Mouse (Mus musculus) kidney, adult 2 months (tissue): ENCODE measurements around the gene Klhl9.

Experiments used
- CTCF ChIP-seq: fragments of 200-500 bp; conservative IDR thresholded peaks from 2 replicates; pipeline ENCODE4 v1.5.1; 2011; ENCODE audit warnings: low read depth, mild to moderate bottlenecking, control low read depth, low read length, moderate library complexity, mixed read lengths; ENCODE audit not compliant: insufficient read depth, insufficient read length
- POLR2A ChIP-seq: fragments of 200-500 bp; IDR thresholded peaks from one replicate; pipeline ENCODE4 v1.6.1; 2011; ENCODE audit warnings: low read depth, low read length, control low read depth

GRCm38 (mm10) chr4:88680362-88680761 is 41.9 kb downstream of the Klhl9 start:
- TF ChIP-seq CTCF: no peak
- no peak for TF ChIP-seq POLR2A
